Mouse (Mus musculus) c-Kit-positive CD71-positive TER-119-positive erythroid progenitor cells, embryonic 14.5 days (primary cell): ENCODE measurements at regions not wholly inside any gene's neighbourhood (a gene's known extent, or its start where the extent isn't known, plus 50 kb on each side); places are given as distances from the start of the nearest gene placed in this dataset.
"Not testable (repeated sequence)": the region's sequence is repeated elsewhere in the genome, so short reads cannot be mapped to it uniquely, and the experiment has no call there.

ENCODE experiments used
- DNase-seq: peaks from one replicate; pipeline ENCODE4 v3.0.0-alpha.2; 2013; ENCODE audit warnings: low spot score

DNA sequence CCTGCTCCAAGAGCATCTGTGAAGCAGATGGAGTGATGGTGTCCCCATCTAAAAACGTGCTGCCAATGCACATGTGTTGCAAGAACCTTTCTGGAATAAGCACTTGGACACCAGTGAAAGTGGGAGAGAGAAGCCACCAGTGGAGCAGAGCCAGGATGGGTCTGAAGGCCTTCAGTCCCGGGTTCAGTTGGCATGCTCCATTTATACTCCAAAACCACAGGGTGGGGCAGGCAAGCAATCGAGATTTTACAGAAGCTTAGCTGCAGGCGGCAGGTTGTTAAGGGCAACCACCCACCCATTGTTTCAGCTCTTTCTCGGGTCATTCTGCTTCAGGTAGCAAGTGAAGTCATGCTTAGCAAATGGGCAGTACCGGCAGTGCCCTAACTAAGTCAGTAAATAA lies 51.8 kb upstream of the Sv2b start:
- no peak for DNase-seq

- DNase-seq, result no peak
These were observed 53.5 kb upstream of the Sv2b start for GRCm38 (mm10) chr7:75362541-75362940.

DNA sequence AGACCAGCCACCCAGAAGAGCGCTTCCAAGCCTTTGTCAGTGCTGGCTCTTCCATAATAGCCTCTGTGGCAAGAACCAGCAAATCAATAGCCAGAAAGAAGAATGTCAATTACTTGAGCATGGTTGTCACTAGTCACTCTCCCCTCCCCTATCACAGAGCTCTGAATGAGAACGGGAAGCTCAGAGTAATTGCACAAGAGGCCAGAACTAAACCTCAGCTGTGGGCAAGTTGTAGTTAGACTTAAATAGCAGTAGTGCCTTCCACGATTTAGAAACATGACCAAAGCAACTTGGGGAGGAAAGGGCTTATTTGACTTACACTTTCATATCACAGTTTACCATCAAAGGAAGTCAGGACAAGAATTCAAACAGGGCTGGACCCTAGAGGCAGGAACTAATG lies 56.4 kb upstream of the Sv2b start:
- DNase-seq, result no peak

- peak; percentile 31 for DNase-seq
These were observed 57.3 kb upstream of the Sv2b start for GRCm38 (mm10) chr7:75366285-75366882.

DNA sequence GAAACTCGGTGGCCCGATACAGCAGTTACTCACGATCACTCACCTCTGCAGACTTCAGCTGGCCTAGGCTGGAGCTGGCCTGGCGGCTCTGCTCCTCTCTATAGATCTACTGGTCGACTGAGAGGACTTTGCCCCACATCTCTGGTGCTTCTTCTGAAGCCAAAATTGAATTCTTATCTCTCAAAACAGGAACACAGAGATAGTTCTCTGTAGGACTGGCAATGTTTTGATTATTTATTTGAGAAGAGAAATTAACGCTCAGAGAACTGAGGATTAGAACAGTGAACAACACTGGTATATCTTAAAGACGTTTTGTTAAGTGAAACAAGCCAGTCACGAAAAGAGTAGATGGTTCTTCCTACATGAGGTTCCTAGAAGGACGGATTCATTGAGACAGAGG lies 59.3 kb upstream of the Sv2b start:
- DNase-seq, result no peak

GRCm38 (mm10) chr7:75369366-75369765 lies 60.3 kb upstream of the Sv2b start:
- DNase-seq, result no peak

DNA sequence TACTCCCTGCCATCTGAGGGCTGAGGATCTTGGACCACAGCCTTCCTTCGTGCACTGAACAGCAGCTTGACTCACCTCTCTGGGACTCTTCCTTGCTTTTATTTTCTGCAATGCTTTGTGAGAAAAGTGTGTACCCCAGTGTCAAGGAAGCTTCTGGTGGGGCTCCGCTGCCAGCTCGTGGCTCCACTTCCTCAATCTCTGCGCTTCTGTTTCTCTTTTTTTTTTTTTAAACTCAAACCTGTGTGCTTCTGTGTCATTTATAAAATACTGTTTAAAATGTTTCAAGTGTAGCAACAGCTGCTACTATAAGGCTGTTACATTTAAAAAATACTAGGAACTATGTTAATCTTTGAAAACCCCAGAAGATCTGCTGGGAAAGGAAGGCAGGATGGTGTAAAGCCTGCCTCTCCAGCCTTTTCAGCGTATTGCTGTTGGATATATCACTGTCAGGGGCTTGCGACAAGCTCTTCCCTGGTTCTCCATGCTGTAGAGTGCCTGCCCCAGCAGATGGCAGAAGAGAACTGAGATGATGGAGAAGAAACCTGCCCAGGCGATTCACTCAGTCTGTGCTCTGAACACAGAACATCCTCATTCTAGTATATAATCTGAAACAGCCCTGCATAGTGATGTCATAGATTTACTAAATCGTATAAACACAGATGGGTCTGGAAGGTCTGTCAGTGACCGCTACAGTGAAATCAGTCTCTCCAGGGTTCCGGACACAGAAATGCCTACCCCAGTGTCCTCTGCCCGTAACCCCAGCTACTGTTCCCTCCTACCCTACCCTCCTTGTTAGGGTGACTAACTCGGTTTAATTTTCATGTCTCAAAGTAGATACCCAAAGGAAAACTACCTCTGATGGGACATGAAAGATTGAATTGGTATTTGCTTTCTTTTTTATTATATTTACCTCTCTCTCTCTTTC lies 61.8 kb upstream of the Sv2b start:
- no peak for DNase-seq

DNA sequence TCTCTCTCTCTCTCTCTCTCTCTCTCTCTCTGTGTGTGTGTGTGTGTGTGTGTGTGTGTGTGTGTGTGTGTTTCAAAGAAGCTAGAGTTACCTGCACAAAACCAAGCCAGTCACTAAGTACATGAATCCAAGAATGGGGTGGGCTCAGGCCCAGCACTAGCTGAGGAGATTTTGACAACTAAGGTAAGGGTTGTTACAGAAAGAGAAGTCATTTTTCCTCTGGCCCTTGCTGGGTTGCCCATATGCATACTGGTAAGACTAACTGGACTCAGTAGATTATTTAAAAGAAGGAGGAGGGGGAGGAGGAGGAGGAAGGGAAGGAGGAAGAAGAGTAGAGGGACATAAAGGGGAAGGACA lies 62.4 kb upstream of the Sv2b start:
- DNase-seq, result no peak

DNA sequence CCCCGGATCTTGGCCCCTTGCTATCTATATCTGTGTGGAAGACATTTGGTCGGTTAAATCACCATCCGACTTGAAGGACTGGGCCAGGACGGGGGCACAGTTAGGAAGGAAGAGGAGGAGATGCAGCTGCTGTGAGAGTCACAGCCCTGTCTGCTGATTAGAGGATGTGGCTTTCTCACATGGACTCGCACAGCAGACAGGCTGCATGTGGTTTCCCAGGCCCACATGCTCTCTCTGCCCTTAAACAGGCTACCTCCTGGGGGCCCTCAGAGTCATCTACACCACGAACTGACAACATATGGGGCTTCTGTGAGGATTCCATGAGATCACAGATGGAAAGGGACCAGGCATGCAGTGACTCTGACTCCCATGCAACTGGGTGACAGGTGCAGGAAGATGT lies 62.9 kb upstream of the Sv2b start:
- no peak for DNase-seq

DNA sequence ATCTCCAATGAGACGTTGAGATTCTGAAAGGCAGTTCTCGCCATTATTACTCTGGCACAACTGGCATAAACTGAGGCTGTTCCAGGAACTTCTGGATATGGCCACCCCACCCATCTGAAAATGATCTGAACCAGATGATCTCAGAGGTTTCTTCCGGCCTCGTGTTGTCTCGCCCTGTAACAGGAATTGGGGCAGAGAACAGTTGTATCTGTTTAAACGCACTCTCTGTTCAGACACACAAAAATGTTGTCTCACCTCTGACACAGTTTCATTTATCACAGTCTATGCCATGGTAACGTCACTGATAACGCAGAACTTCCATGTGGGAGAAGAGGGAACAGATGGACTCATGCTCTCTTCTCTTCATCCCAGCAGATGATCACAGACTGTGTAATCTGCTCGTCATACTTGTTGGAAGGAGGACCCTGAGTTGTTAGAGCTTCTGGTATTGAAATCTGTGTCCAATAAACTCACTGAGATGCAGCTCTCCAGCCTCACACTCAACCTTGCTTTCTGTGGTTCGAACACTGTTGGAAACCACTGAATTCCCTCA lies 63.9 kb upstream of the Sv2b start:
- no peak for DNase-seq

DNA sequence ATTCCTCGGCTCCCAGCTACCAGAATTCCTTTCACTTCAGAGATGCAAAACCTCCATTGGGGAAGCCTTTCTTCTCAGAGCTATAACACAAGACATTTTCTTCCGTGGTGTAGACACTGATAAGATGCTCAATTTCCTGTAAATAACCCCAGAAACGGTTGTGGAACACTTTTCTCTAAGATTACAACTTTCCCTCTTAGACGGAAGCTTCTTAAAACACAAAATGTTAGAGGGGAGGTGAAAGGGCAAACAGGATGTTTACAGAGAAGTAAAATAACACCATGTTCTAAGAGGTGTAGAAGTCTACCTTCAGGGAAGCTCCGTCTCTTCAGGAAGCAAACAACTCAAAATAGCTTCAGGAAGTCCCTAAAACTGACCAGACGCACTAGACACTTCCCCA lies 65.4 kb upstream of the Sv2b start:
- DNase-seq, result no peak

DNA sequence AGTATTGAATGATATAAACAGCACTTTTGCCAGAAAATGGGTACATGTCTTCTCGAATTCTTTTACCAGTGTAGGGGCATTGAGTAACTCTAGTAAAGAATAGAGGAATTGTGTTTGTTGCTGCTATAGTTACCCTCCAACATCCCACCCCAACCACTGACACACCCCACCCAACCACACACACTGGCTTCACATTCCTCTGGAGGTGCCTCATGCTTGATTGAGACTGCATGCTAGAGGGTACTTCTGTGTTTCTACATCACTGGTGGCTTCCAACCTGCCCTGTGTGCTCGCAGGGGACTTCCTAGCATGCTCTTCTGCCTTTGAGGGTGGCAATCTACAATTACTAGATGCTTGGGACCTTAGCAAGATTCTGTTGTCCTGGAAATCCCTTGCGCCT lies 70.5 kb upstream of the Sv2b start:
- DNase-seq, result no peak

DNA sequence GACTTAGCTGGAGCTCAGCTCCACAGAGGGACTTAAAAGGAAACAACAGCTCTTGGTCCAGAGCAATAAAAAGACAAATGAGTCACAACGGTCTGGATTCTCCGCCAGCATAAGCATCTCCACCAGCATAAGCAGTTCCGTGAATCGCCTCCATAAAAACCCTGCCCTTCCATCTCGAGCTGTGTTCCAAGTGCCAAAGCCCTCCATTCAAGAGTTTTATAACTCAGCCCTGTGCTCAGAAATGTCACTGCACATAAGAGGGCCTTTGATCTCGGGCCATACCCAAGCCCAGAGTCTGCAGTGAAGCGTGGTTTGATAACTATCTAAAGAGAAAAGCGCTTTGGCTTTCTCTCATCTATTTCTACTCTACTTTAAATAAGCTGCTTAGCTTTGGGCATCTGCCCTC lies 70.8 kb upstream of the Akap13 start:
- DNase-seq, result no peak

- DNase-seq, result no peak
These were observed 68.3 kb upstream of the Akap13 start for GRCm38 (mm10) chr7:75387033-75387432.

DNA sequence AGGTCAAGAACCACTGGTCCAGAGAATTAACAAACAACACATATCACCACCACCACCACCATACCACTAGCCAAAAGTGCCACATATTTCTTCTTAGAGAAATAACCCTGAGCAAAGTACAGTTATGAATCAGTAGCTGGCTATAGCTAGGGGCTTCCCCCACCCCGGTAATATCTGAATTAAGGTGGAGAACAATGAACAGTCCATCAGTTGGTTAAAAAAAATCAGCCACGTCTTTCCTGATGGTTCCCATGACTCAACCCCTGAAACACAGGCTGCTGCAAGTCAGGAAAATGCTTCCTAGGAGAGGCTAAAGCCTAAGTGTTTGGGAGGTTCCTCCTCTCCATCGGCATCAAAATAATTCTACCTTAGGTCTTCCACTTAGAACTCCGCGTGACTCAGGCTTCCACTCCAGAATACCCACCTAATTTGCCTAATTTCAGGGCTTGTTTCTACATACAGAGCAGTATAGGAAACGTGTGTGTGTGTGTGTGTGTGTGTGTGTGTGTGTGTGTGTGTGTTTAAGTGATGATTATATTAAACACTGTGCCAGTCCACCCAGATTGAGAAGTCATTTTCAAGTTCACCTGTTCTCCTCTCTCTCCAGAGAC lies 67.4 kb upstream of the Akap13 start:
- no peak for DNase-seq

GRCm38 (mm10) chr7:75390162-75390561 lies 65.2 kb upstream of the Akap13 start:
- no peak for DNase-seq

DNA sequence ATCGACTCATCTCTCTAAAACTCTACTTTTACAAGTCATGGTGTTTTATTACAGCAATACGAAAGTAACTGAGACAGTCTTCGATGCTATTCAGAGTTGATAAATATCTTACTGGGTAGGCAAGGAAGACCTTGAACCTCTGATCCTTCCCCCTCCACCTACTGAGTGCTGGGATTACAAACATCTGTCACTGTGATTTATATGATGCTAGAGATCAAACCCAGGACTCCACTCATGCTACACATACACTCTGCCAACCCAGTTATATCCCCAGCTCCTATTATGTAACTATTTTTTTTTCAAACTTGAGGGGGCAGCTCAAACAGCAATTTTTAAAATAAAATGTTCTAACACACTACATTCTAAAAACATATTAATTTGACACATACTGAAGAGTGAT lies 62.6 kb upstream of the Akap13 start:
- DNase-seq, result no peak

- DNase-seq, result no peak
These were observed 61.9 kb upstream of the Akap13 start for GRCm38 (mm10) chr7:75393466-75393865.

DNA sequence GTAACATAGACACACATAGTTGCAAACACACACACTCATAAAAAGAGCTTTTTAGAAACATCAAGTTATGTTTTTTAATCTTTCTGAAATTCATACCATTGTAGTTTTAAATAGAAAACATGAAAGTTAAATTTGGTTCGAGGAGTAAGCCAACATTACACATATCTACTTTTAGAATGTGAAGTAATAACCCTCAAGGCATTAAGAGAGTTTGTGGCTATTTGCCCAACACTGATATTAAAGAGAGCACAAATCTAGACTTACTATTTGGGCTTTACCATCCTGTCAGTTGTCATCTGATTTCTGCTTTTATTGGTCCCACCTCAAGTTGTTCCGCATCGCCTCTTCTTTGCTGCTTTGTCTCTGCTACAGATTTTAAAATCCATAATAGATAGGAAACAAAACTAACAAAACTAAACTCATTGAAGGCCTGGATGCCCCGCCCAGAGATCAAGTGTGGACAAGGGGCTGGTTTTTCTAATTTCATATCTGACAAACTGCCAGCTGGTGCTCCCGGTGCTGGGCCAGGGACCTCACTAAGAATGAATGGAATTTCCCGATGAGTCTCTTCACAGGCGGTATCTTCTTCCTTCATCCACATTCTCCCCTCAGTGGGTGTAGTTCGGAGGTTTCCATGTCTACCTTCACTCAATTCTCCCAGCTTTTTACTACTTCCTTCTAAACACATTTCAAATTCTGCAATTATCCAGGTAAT lies 60.3 kb upstream of the Akap13 start:
- DNase-seq, result no peak

GRCm38 (mm10) chr7:75397559-75397958 lies 57.8 kb upstream of the Akap13 start:
- no peak for DNase-seq

DNA sequence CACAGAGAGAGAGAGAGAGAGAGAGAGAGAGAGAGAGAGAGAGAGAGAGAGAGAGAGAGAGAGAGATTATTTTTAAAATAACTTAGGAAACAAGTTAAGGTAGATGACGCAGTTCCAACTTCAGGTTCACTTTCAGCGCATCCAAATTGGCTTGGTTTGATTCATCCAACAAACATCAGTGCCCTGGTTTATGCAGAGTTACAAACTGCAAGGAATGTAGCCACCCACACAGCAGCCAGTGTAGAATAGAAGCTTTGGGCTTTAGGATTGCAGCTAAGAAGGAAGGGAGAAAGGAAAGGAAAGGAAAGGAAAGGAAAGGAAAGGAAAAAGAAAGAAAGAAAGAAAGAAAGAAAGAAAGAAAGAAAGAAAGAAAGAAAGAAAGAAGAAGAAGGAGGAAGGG lies 56.9 kb upstream of the Akap13 start:
- DNase-seq, result not testable (repeated sequence)
